Mouse (Mus musculus) kidney, adult 2 months (tissue): Measurements from ENCODE around the gene Pole3.

Experiments used
- CTCF ChIP-seq: fragments of 200-500 bp; conservative IDR thresholded peaks from 2 replicates; pipeline ENCODE4 v1.5.1; 2011; ENCODE audit warnings: low read depth, mild to moderate bottlenecking, control low read depth, low read length, moderate library complexity, mixed read lengths; ENCODE audit not compliant: insufficient read depth, insufficient read length
- POLR2A ChIP-seq: fragments of 200-500 bp; IDR thresholded peaks from one replicate; pipeline ENCODE4 v1.6.1; 2011; ENCODE audit warnings: low read depth, low read length, control low read depth

DNA sequence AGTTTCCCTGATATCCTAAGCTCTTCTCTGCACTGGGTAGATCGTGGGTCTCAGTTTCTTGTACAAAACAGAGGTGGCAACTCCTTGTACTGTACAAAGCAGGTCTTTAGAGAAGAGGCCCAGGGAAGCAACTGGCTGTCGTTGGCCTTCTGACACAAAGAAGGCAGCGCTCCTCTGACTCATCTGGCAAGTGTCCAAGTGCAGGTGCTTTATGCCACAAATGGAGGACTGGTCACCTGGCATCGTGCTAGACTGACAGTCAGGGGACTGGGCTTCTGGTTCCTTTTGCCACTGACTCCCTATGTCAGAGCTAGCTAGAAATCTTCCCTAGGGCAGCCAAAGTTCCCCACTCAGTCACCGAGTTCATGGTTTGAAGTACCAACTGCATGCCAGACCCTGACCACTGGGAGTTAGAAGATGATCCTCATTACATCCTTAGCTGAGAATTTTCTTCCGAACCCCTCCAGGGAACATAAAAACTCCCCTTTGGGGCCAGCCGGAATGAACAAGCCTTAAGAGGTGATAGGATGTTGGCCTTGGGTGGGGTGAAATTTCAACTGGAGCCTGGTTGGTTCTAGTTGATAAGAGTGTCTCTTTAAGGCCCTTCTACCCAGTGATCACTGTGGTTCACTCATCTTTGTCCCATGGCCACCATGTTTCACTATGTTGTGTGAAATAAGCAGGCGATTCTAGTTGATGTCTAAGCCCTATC is 39.3 kb downstream of the Pole3 start:
- no peak for TF ChIP-seq POLR2A
- TF ChIP-seq CTCF, result no peak
